Mouse (Mus musculus) embryonic facial prominence, embryonic 10.5 days (tissue): ENCODE data around the gene Dpp9. TPM values are rescaled to one million over a fixed set of nuclear protein-coding genes. Genes with fewer than 3 reads are reported as not detected.
"Not testable (repeated sequence)": the region's sequence is repeated elsewhere in the genome, so short reads cannot be mapped to it uniquely, and the experiment has no call there.

ENCODE experiments used
- DNase-seq: peaks from one replicate; pipeline ENCODE4 v3.0.0-alpha.2; 2017; ENCODE audit warnings: low spot score
- H3K27ac ChIP-seq: fragments of 300-500 bp; sonication (generic); replicated peaks from 2 replicates; pipeline ENCODE4 v1.5.1; 2016; ENCODE audit warnings: mild to moderate bottlenecking
- H3K27me3 ChIP-seq: fragments of 300-500 bp; sonication (generic); replicated peaks from 2 replicates; pipeline ENCODE4 v1.6.1; 2016; ENCODE audit warnings: low read depth, mild to moderate bottlenecking; ENCODE audit not compliant: poor library complexity, severe bottlenecking
- H3K36me3 ChIP-seq: fragments of 300-500 bp; sonication (generic); replicated peaks from 2 replicates; pipeline ENCODE4 v1.6.1; 2016; ENCODE audit warnings: mild to moderate bottlenecking, moderate library complexity
- H3K4me1 ChIP-seq: fragments of 300-500 bp; sonication (generic); 2 replicates; pipeline ENCODE4 v1.6.1; 2016
- H3K4me3 ChIP-seq: fragments of 300-500 bp; sonication (generic); 2 replicates; pipeline ENCODE4 v1.5.1; 2016; ENCODE audit warnings: mild to moderate bottlenecking, moderate library complexity
- H3K9me3 ChIP-seq: fragments of 300-500 bp; sonication (generic); 2 replicates; pipeline ENCODE4 v1.6.1; 2016; ENCODE audit warnings: mild to moderate bottlenecking
- WGBS: fragments of 180-500 bp; shearing (Covaris S2); methylation state at CpG from one replicate; pipeline ENCODE4 v1.1.7; 2016; 5-methylcytosine and 5-hydroxymethylcytosine counted together
- polyA plus RNA-seq: library from polyadenylated mRNA; unstranded; fragments of >200 nt; fragmentation: Nextera tagmentation; extraction: Ambion mirVana; gene quantifications from 2 replicates; pipeline ENCODE4 v1.2.1, GENCODE M21; 2016

Gene Dpp9
- 48.3 and 50.2 TPM in 2 replicates for polyA plus RNA-seq

DNA sequence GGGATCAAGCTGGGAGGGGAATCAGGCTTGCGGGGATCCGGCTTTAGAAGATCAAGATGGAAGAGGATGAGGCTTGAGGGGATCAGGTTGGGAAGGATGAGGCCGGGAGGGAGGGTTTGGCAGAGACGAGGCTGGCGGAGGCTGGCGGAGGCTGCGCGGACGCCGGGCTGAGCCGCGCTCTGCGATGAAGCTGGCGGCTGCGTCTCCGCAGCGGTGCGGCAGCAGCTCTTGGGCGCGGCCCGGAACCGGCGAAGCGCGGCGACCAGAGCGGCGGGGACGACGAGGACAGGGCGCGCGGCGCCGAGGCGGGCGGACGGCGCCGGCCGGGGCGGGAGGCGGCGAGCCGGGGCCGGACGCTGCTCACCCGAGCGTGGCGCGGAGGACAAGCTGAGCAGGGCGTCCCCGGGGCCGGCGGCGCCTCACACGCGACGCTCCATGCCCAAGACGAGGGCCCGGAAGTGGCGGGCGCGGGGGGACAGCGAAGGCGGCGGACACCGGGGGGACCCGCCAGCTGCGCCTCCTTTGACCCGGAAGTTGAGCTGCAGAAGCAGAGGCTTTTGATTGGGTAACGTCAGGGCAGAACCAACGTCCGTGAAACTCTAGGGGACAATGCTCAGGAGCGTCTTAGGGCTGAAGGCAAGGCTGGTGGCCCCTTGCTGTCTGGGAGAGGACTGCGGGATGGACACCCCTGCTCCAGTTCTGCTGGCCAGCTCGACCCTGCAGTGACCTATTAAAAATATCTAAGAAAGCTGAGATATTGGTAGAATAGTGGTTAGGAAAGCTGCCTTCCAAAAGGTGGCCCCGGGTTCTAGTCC is at the start of gene Dpp9:
Gene Dpp9, minus strand, starts transcription at position 529 of the 815 bp plus-strand sequence.
- Histone ChIP-seq H3K4me1 (peaks cover 42% of the 10 kb centered on the region), H3K27ac (peak within 1 kb of the TSS; percentile 94), H3K36me3 (peaks cover 19% of the 10 kb centered on the region), H3K9me3 (no peaks in the 10 kb centered on the region), H3K27me3 (no peaks in the 10 kb centered on the region), H3K4me3 (peak within 1 kb of the TSS; percentile 86)
- DNase-seq: peak; percentile 93
- under 1% methylated on average over 78 of the region's 78 CpGs for WGBS

GRCm38 (mm10) chr17:56266271-56266670 is 47.6 kb upstream of the Dpp9 start:
- Histone ChIP-seq H3K36me3 (peaks cover 44% of the 10 kb centered on the region), H3K4me1 (peaks cover 12% of the 10 kb centered on the region), H3K4me3 (no peak overlapping the region), H3K27ac (no peak overlapping the region), H3K9me3 (no peaks in the 10 kb centered on the region), H3K27me3 (no peaks in the 10 kb centered on the region)
- WGBS: 73% methylated on average over 3 of the region's 3 CpGs
- no peak for DNase-seq

DNA sequence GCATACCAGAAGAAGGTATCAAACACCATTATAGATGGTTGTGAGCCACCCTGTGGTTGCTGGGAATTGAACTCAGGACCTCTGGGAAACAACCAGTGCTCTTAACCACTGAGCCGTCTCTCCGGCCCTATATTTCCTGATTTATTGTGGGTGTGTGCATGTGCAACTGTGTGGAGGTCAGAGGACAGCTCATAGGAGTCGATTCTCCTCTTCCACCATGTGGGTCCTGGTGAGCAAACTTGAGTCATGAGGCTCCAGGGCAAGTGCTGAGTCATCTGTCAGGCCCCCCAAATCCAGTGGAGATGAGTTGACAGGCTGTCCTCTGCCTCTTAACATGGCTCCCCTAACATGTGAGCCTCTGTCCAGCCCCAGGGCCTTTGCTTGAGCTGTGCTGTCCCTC is 47.2 kb upstream of the Dpp9 start:
- 91% methylated on average over 3 of the region's 3 CpGs for WGBS
- Histone ChIP-seq H3K4me1 (peaks cover 16% of the 10 kb centered on the region), H3K27ac (no peak overlapping the region), H3K27me3 (no peaks in the 10 kb centered on the region), H3K4me3 (no peak overlapping the region), H3K36me3 (peaks cover 44% of the 10 kb centered on the region), H3K9me3 (no peaks in the 10 kb centered on the region)
- DNase-seq: no peak

DNA sequence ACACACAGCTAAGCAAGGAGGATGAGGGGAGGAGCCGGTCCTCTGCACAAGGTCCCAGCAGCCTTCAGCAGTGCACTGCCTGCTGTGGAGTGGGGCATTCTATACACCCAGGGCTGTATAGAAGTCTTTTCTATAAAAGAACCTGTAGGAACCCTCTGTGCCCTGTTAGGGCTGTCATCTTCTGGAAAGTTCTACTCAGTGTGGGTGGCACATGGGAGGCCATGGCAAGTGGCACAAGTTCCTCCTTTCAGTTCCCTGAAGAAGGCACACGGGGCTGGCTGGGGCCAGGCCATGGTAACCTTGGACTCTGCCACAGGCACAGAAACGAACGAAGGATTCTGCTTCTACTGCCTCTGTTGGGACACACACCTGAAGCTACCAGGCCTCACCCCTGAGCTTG is 46.3 kb upstream of the Dpp9 start:
- H3K27ac ChIP-seq: no peak overlapping the region
- H3K27me3 ChIP-seq: no peaks in the 10 kb centered on the region
- peaks cover 45% of the 10 kb centered on the region for H3K36me3 ChIP-seq
- no peak overlapping the region for H3K4me3 ChIP-seq
- H3K9me3 ChIP-seq: no peaks in the 10 kb centered on the region
- DNase-seq: no peak
- WGBS: 96% methylated on average over 4 of the region's 4 CpGs
- H3K4me1 ChIP-seq: peaks cover 20% of the 10 kb centered on the region

GRCm38 (mm10) chr17:56264020-56264419 is 45.3 kb upstream of the Dpp9 start:
- Histone ChIP-seq H3K27me3 (no peaks in the 10 kb centered on the region), H3K27ac (no peak overlapping the region), H3K36me3 (peaks cover 55% of the 10 kb centered on the region), H3K4me1 (peaks cover 22% of the 10 kb centered on the region), H3K4me3 (no peak overlapping the region), H3K9me3 (no peaks in the 10 kb centered on the region)
- peak; percentile 76 for DNase-seq
- 21% methylated on average over 8 of the region's 8 CpGs for WGBS

GRCm38 (mm10) chr17:56262645-56263094 is 44.0 kb upstream of the Dpp9 start:
- DNase-seq: no peak
- peaks cover 36% of the 10 kb centered on the region for H3K4me1 ChIP-seq
- peaks cover 69% of the 10 kb centered on the region for H3K36me3 ChIP-seq
- H3K27me3 ChIP-seq: no peaks in the 10 kb centered on the region
- no peaks in the 10 kb centered on the region for H3K9me3 ChIP-seq
- H3K4me3 ChIP-seq: no peak overlapping the region
- no peak overlapping the region for H3K27ac ChIP-seq
- 88% methylated on average over 3 of the region's 3 CpGs for WGBS

- 79% methylated on average over 3 of the region's 3 CpGs for WGBS
- Histone ChIP-seq H3K27me3 (no peaks in the 10 kb centered on the region), H3K4me1 (peaks cover 42% of the 10 kb centered on the region), H3K4me3 (no peak overlapping the region; the same call in 1 of the 2 replicates), H3K36me3 (peaks cover 70% of the 10 kb centered on the region), H3K27ac (no peak overlapping the region), H3K9me3 (no peaks in the 10 kb centered on the region)
- no peak for DNase-seq
Observed at GRCm38 (mm10) chr17:56261166-56261565, 42.5 kb upstream of the Dpp9 start.

DNA sequence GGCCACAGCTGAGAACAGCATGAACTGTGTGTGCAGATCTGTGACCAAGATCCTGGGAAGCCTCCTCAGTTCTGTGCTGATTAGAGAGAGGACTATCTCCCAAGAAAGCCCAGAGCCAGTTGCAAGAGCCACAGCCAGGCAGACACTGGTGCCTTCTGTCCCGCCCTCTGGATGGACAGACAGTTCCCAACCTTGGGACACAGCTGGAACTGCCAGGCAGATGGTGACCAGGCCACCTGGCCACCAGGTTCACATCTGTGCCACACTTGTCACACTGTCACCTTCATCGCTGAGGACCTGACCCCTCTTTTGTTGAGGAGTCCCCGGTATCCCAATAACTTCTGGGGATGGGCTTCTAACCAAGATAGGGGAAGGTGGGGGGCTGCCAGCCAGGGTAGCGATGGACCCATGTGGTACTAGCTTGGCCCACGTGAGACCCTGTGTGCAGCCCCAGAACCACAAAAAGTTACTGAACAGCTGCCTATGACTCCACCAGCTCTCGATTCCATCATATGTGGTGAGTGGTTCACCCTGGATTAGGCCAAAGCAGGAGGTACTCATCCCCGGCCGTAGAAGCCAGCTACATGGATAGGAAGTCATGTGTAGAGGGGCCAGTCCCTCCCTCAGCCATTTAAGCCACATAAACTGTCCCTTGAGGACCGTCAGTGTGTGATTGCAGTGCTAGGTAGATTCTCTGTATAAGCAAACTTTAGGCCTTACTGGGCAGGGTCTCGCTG is 40.8 kb upstream of the Dpp9 start:
- no peaks in the 10 kb centered on the region for H3K27me3 ChIP-seq
- DNase-seq: no peak
- H3K4me1 ChIP-seq: peaks cover 42% of the 10 kb centered on the region
- 89% methylated on average over 10 of the region's 10 CpGs for WGBS
- H3K36me3 ChIP-seq: peaks cover 61% of the 10 kb centered on the region
- H3K9me3 ChIP-seq: no peaks in the 10 kb centered on the region
- H3K27ac ChIP-seq: no peak overlapping the region
- peak overlapping the region; percentile 1; the same call in 1 of the 2 replicates for H3K4me3 ChIP-seq

GRCm38 (mm10) chr17:56258812-56259211 is 40.1 kb upstream of the Dpp9 start:
- Histone ChIP-seq H3K36me3 (peaks cover 58% of the 10 kb centered on the region), H3K4me1 (peaks cover 42% of the 10 kb centered on the region), H3K4me3 (peak overlapping the region; percentile 1; the same call in 1 of the 2 replicates)
- H3K27ac ChIP-seq, H3K9me3 ChIP-seq, H3K27me3 ChIP-seq, DNase-seq: not testable (repeated sequence)
- WGBS: 74% methylated on average over 2 of the region's 2 CpGs

GRCm38 (mm10) chr17:56258269-56258668 is 39.6 kb upstream of the Dpp9 start:
- 94% methylated on average over 19 of the region's 19 CpGs for whole genome bisulfite sequencing
- DNase-seq, H3K27ac ChIP-seq, H3K9me3 ChIP-seq, H3K27me3 ChIP-seq: not testable (repeated sequence)
- Histone ChIP-seq H3K4me1 (peaks cover 42% of the 10 kb centered on the region), H3K36me3 (peaks cover 57% of the 10 kb centered on the region), H3K4me3 (peak overlapping the region; percentile 78; the same call in 1 of the 2 replicates)

GRCm38 (mm10) chr17:56257181-56257894 is 38.6 kb upstream of the Dpp9 start:
- Histone ChIP-seq H3K4me1 (peaks cover 42% of the 10 kb centered on the region), H3K36me3 (peaks cover 48% of the 10 kb centered on the region), H3K9me3 (no peaks in the 10 kb centered on the region), H3K4me3 (peak overlapping the region; percentile 78), H3K27ac (peak overlapping the region; percentile 59; the same call in 1 of the 2 replicates), H3K27me3 (no peaks in the 10 kb centered on the region)
- DNase-seq: no peak
- 12% methylated on average over 58 of the region's 58 CpGs for WGBS

- Histone ChIP-seq H3K4me1 (peaks cover 40% of the 10 kb centered on the region), H3K27ac (peak within 1 kb of the TSS; percentile 85), H3K36me3 (peaks cover 38% of the 10 kb centered on the region), H3K9me3 (no peaks in the 10 kb centered on the region), H3K4me3 (peak within 1 kb of the TSS; percentile 78), H3K27me3 (no peaks in the 10 kb centered on the region)
- WGBS: under 1% methylated on average over 28 of the region's 28 CpGs
- peak; percentile 93 for DNase-seq
Observed at GRCm38 (mm10) chr17:56256239-56256881, 37.7 kb upstream of the Dpp9 start, which contains the start of gene Fem1a. Gene Fem1a (plus strand): TSS chr17:56256810.
